Comparison of ENCODE assay signal across 7 mouse cellular contexts in genomic region chr4:123071266-123071966, GRCm38 (mm10). TPM values are rescaled to one million over a fixed set of nuclear protein-coding genes. Genes with fewer than 3 reads are reported as not detected.
DNase-seq lines count a peak whose midpoint lies in the region; ATAC-seq and TF ChIP-seq lines count a peak whose summit lies in the region.

No protein-coding gene starts in this region.

- no peak overlapping the region for H3K27ac ChIP-seq in hindbrain, embryonic 11.5 days (ENCODE audit: low read depth, low read length)
- no peak overlapping the region for H3K27ac ChIP-seq in liver, adult 2 months (replicated peaks; ENCODE audit: insufficient read depth, low read depth, low read length)
- H3K27ac ChIP-seq in midbrain, postnatal 0 days (ENCODE audit: low read depth, low read length), result no peak overlapping the region

- no peaks in the 10 kb centered on the region for H3K36me3 ChIP-seq in hindbrain, embryonic 11.5 days (ENCODE audit: control insufficient read depth, insufficient read depth, low read length)
- no peaks in the 10 kb centered on the region for H3K36me3 ChIP-seq in liver, adult 2 months (ENCODE audit: control insufficient read depth, insufficient read depth, low read length)
- H3K36me3 ChIP-seq in midbrain, postnatal 0 days (ENCODE audit: insufficient read depth, low read length), result no peaks in the 10 kb centered on the region

- 0 out of 2 replicates have a peak overlapping the region, but pooled peaks have one; percentile 15 for H3K9ac ChIP-seq in hindbrain, embryonic 11.5 days (ENCODE audit: low read depth, low read length)
- H3K9ac ChIP-seq in liver, adult 2 months (ENCODE audit: low read depth, low read length), result no peak overlapping the region
- no peak overlapping the region for H3K9ac ChIP-seq in midbrain, postnatal 0 days (replicated peaks; ENCODE audit: low read length, poor library complexity, severe bottlenecking)

- ATAC-seq in hindbrain, embryonic 11.5 days (ENCODE audit: low FRiP score), result peak; percentile 68
- ATAC-seq in midbrain, postnatal 0 days (ENCODE audit: low FRiP score), result no peak

- peak; percentile 67 for DNase-seq in right cerebral cortex, postnatal 14 days
- no peak for DNase-seq in right cerebral cortex, postnatal 36 days (ENCODE audit: low spot score in 2 of 2)
- DNase-seq in cerebellum, postnatal 25 days, result peak; percentile 41 to 63
- DNase-seq in hindbrain, embryonic 11.5 days (ENCODE audit: low spot score), result peak; percentile 52
- DNase-seq in liver, adult 2 months (ENCODE audit: extremely low read depth, low read depth, low spot score), result peak; percentile 52
- DNase-seq in midbrain, postnatal 0 days (ENCODE audit: low spot score), result peak; percentile 58
- peak; percentile 48 for DNase-seq in testis, postnatal 14 days (ENCODE audit: low spot score)

- TF ChIP-seq POLR2A in liver, adult 2 months (IDR thresholded peaks at IDR 0.05; ENCODE audit: extremely low read depth, insufficient read depth, low read length), result no peak

- no peaks in the 10 kb centered on the region for H3K9me3 ChIP-seq in hindbrain, embryonic 11.5 days (ENCODE audit: control insufficient read depth, low read length)
- no peaks in the 10 kb centered on the region for H3K9me3 ChIP-seq in midbrain, postnatal 0 days (ENCODE audit: low read length)

- TF ChIP-seq CTCF in liver, adult 2 months (IDR thresholded peaks at IDR 0.05; ENCODE audit: low read depth, low read length), result peak; percentile 63
- TF ChIP-seq CTCF in midbrain, postnatal 0 days (IDR thresholded peaks at IDR 0.05), result peak; percentile 57

- WGBS in hindbrain, embryonic 11.5 days, result 13% methylated on average over 13 of the region's 13 CpGs
- WGBS in liver, adult 2 months, result 12% methylated on average over 13 of the region's 13 CpGs
- WGBS in midbrain, postnatal 0 days, result 9% methylated on average over 13 of the region's 13 CpGs

- no peaks in the 10 kb centered on the region for H3K27me3 ChIP-seq in hindbrain, embryonic 11.5 days (ENCODE audit: control insufficient read depth, insufficient read depth, low read length)
- no peaks in the 10 kb centered on the region; the same call in 1 of the 2 replicates for H3K27me3 ChIP-seq in liver, adult 2 months (ENCODE audit: control insufficient read depth, insufficient read depth, low read length)
- H3K27me3 ChIP-seq in midbrain, postnatal 0 days (ENCODE audit: insufficient read depth, low read length), result no peaks in the 10 kb centered on the region

- H3K4me2 ChIP-seq in hindbrain, embryonic 11.5 days (replicated peaks; ENCODE audit: low read depth, low read length), result 0 out of 2 replicates have a peak overlapping the region, but pooled peaks have one; percentile 7
- H3K4me2 ChIP-seq in midbrain, postnatal 0 days (ENCODE audit: low read depth, low read length, poor library complexity, severe bottlenecking), result no peak overlapping the region

- no peaks in the 10 kb centered on the region; the same call in 1 of the 2 replicates for H3K4me1 ChIP-seq in hindbrain, embryonic 11.5 days (replicated peaks; ENCODE audit: control insufficient read depth, insufficient read depth, low read length)
- H3K4me1 ChIP-seq in liver, adult 2 months (ENCODE audit: control insufficient read depth, insufficient read depth, low read length), result no peaks in the 10 kb centered on the region
- no peaks in the 10 kb centered on the region for H3K4me1 ChIP-seq in midbrain, postnatal 0 days (ENCODE audit: insufficient read depth, low read length)

- no peaks in the 10 kb centered on the region for H3K79me2 ChIP-seq in liver, adult 2 months (ENCODE audit: control insufficient read depth, insufficient read depth, low read length)

- H3K4me3 ChIP-seq in hindbrain, embryonic 11.5 days (ENCODE audit: low read depth, low read length), result no peak overlapping the region
- no peak overlapping the region for H3K4me3 ChIP-seq in liver, adult 2 months (ENCODE audit: insufficient read depth, low read depth, low read length)
- no peak overlapping the region for H3K4me3 ChIP-seq in midbrain, postnatal 0 days (ENCODE audit: low read depth, low read length)

RNA-seq across cellular contexts. Expression of gene Bmp8b, which starts 33.5 kb away (rescaled TPM):
- 0.20 TPM in 1 of 2 replicates, not detected in the other for polyA plus RNA-seq in hindbrain, embryonic 11.5 days (2014; fragmentation: Nextera tagmentation; extraction: Ambion mirVana)
- not detected in 2 replicates for total RNA-seq in liver, adult 2 months (2014; rRNA removed)
- 0.02 and 0.16 TPM in 2 replicates for polyA plus RNA-seq in liver, adult 2 months (2012; rRNA removed)
- 0.42 and 1.5 TPM in 2 replicates for total RNA-seq in midbrain, postnatal 0 days (2014; rRNA removed)
- 0.45 and 0.56 TPM in 2 replicates for polyA plus RNA-seq in midbrain, postnatal 0 days (2015; fragmentation: Nextera tagmentation; extraction: Ambion mirVana)

RNA-seq across cellular contexts. Expression of gene Oxct2b, which starts 44.6 kb away (rescaled TPM):
- 0.13 and 0.28 TPM in 2 replicates for polyA plus RNA-seq in hindbrain, embryonic 11.5 days (2014; fragmentation: Nextera tagmentation; extraction: Ambion mirVana)
- total RNA-seq in liver, adult 2 months (2014; rRNA removed), result not detected in 2 replicates
- polyA plus RNA-seq in liver, adult 2 months (2012; rRNA removed), result not detected in 2 replicates
- 0.94 and 2.1 TPM in 2 replicates for total RNA-seq in midbrain, postnatal 0 days (2014; rRNA removed)
- 0.58 and 0.91 TPM in 2 replicates for polyA plus RNA-seq in midbrain, postnatal 0 days (2015; fragmentation: Nextera tagmentation; extraction: Ambion mirVana)

RNA-seq across cellular contexts. Expression of gene Trit1, which starts 55.0 kb away (rescaled TPM):
- 24.4 and 26.6 TPM in 2 replicates for polyA plus RNA-seq in hindbrain, embryonic 11.5 days (2014; fragmentation: Nextera tagmentation; extraction: Ambion mirVana)
- total RNA-seq in liver, adult 2 months (2014; rRNA removed), result 9.2 and 11.2 TPM in 2 replicates
- polyA plus RNA-seq in liver, adult 2 months (2012; rRNA removed), result 3.2 and 4.3 TPM in 2 replicates
- total RNA-seq in midbrain, postnatal 0 days (2014; rRNA removed), result 16.2 and 19.7 TPM in 2 replicates
- 17.3 and 18.5 TPM in 2 replicates for polyA plus RNA-seq in midbrain, postnatal 0 days (2015; fragmentation: Nextera tagmentation; extraction: Ambion mirVana)

Comparison
In these comparisons a context has a peak if more than half of its experiments do, and no peak if none do; other contexts are left out.
1. DNase-seq: peak in right cerebral cortex, postnatal 14 days (single experiment), cerebellum, postnatal 25 days (2 of 2), hindbrain, embryonic 11.5 days (single experiment), liver, adult 2 months (single experiment), midbrain, postnatal 0 days (single experiment) and testis, postnatal 14 days (single experiment); none in right cerebral cortex, postnatal 36 days (0 of 2).